Mouse (Mus musculus): ENCODE measurements around the gene Nelfe. TPM values are rescaled to one million over a fixed set of nuclear protein-coding genes. Genes with fewer than 3 reads are reported as not detected.
A peak's percentile ranks its signal among the peaks of the same experiment; 100 is the strongest.
"Not testable (repeated sequence)": the region's sequence is repeated elsewhere in the genome, so short reads cannot be mapped to it uniquely, and the experiment has no call there.

Gene Nelfe
- polyA plus RNA-seq, 1 experiment from 2014 or later, result 134 TPM

- Histone ChIP-seq H3K36me3 (peaks cover 15% of the 10 kb centered on the region), H3K27ac (peak overlapping the region; percentile 94), H3K4me1 (replicated peaks) (peaks cover 39% of the 10 kb centered on the region), H3K9ac (replicated peaks) (peak overlapping the region; percentile 92), H3K4me3 (replicated peaks) (peak overlapping the region; percentile 88), H3K4me2 (peak overlapping the region; percentile 87), H3K9me3 (no peaks in the 10 kb centered on the region), H3K27me3 (no peaks in the 10 kb centered on the region)
- peak; percentile 7; the same call in 1 of the 2 replicates for ATAC-seq (ENCODE audit: insufficient number of reproducible peaks, insufficient read depth, low FRiP score, low TSS enrichment, low read depth)
- WGBS, result 8% methylated on average over 49 of the region's 51 CpGs
These were observed 44.8 kb downstream of the Nelfe start for GRCm38 (mm10) chr17:34894801-34895530.

GRCm38 (mm10) chr17:34895724-34896123, 45.5 kb downstream of the Nelfe start:
- ATAC-seq (ENCODE audit: insufficient number of reproducible peaks, insufficient read depth, low FRiP score, low TSS enrichment, low read depth), result no peak
- H3K9ac ChIP-seq (replicated peaks), result peak overlapping the region; percentile 92
- peak overlapping the region; percentile 94 for H3K27ac ChIP-seq

GRCm38 (mm10) chr17:34896366-34896765, 46.2 kb downstream of the Nelfe start:
- Histone ChIP-seq H3K27me3 (no peaks in the 10 kb centered on the region), H3K36me3 (peaks cover 19% of the 10 kb centered on the region), H3K9ac (replicated peaks) (no peak overlapping the region), H3K9me3 (no peaks in the 10 kb centered on the region), H3K4me2 (peak overlapping the region; percentile 17; the same call in 1 of the 2 replicates), H3K4me1 (replicated peaks) (peaks cover 48% of the 10 kb centered on the region), H3K4me3 (replicated peaks) (peak overlapping the region; percentile 88), H3K27ac (no peak overlapping the region)
- 85% methylated on average over 17 of the region's 17 CpGs for whole genome bisulfite sequencing
- no peak for ATAC-seq (ENCODE audit: insufficient number of reproducible peaks, insufficient read depth, low FRiP score, low TSS enrichment, low read depth)

More at GRCm38 (mm10) chr17:34895724-34896123, 45.5 kb downstream of the Nelfe start:
- Histone ChIP-seq H3K9me3 (no peaks in the 10 kb centered on the region), H3K4me2 (peak overlapping the region; percentile 87), H3K4me3 (replicated peaks) (peak overlapping the region; percentile 88), H3K36me3 (peaks cover 15% of the 10 kb centered on the region), H3K27me3 (no peaks in the 10 kb centered on the region), H3K4me1 (replicated peaks) (peaks cover 47% of the 10 kb centered on the region)
- WGBS, result 95% methylated on average over 15 of the region's 15 CpGs

GRCm38 (mm10) chr17:34897373-34898159, 47.4 kb downstream of the Nelfe start:
- H3K4me2 ChIP-seq, result peak overlapping the region; percentile 91
- H3K4me3 ChIP-seq (replicated peaks), result peak overlapping the region; percentile 99
- 20% methylated on average over 10 of the region's 10 CpGs for WGBS
- peak overlapping the region; percentile 98 for H3K9ac ChIP-seq (replicated peaks)
- no peaks in the 10 kb centered on the region for H3K27me3 ChIP-seq
- H3K36me3 ChIP-seq, result peaks cover 28% of the 10 kb centered on the region
- no peaks in the 10 kb centered on the region for H3K9me3 ChIP-seq
- peaks cover 48% of the 10 kb centered on the region for H3K4me1 ChIP-seq (replicated peaks)
- H3K27ac ChIP-seq, result peak overlapping the region; percentile 97
- no peak for ATAC-seq (ENCODE audit: insufficient number of reproducible peaks, insufficient read depth, low FRiP score, low TSS enrichment, low read depth)

GRCm38 (mm10) chr17:34898160-34898586, 48.0 kb downstream of the Nelfe start, which contains the start of the genes C2 and Ehmt2:
TSS of gene C2 (minus strand) at chr17:34898265.
TSS of gene Ehmt2 (plus strand) at chr17:34898469.
- H3K4me1 ChIP-seq (replicated peaks), result peaks cover 45% of the 10 kb centered on the region

GRCm38 (mm10) chr17:34898706-34899052, 48.5 kb downstream of the Nelfe start:
- Histone ChIP-seq H3K27ac (peak overlapping the region; percentile 97), H3K4me2 (peak overlapping the region; percentile 91), H3K4me3 (replicated peaks) (peak overlapping the region; percentile 99), H3K4me1 (replicated peaks) (peaks cover 40% of the 10 kb centered on the region), H3K36me3 (peaks cover 39% of the 10 kb centered on the region), H3K9me3 (no peaks in the 10 kb centered on the region), H3K9ac (replicated peaks) (peak overlapping the region; percentile 98), H3K27me3 (no peaks in the 10 kb centered on the region)
- ATAC-seq (ENCODE audit: insufficient number of reproducible peaks, insufficient read depth, low FRiP score, low TSS enrichment, low read depth), result no peak
- WGBS, result 1% methylated on average over 28 of the region's 47 CpGs

More at GRCm38 (mm10) chr17:34898160-34898586, 48.0 kb downstream of the Nelfe start, which contains the start of the genes C2 and Ehmt2:
- H3K27me3 ChIP-seq, result no peaks in the 10 kb centered on the region
- no peak for ATAC-seq (ENCODE audit: insufficient number of reproducible peaks, insufficient read depth, low FRiP score, low TSS enrichment, low read depth)
- under 1% methylated on average over 28 of the region's 44 CpGs for whole genome bisulfite sequencing
- H3K4me2 ChIP-seq, result peak within 1 kb of the TSS; percentile 91
- H3K9ac ChIP-seq (replicated peaks), result peak within 1 kb of the TSS; percentile 98
- H3K36me3 ChIP-seq, result peaks cover 34% of the 10 kb centered on the region
- H3K4me3 ChIP-seq (replicated peaks), result peak within 1 kb of the TSS; percentile 99
- peak within 1 kb of the TSS; percentile 97 for H3K27ac ChIP-seq
- no peaks in the 10 kb centered on the region for H3K9me3 ChIP-seq

GRCm38 (mm10) chr17:34899053-34899889, 49.1 kb downstream of the Nelfe start:
- peak overlapping the region; percentile 99 for H3K4me3 ChIP-seq (replicated peaks)
- peaks cover 40% of the 10 kb centered on the region for H3K4me1 ChIP-seq (replicated peaks)
- H3K9me3 ChIP-seq, result no peaks in the 10 kb centered on the region
- no peaks in the 10 kb centered on the region for H3K27me3 ChIP-seq
- peak overlapping the region; percentile 98 for H3K9ac ChIP-seq (replicated peaks)
- H3K27ac ChIP-seq, result peak overlapping the region; percentile 97
- peaks cover 45% of the 10 kb centered on the region for H3K36me3 ChIP-seq
- peak overlapping the region; percentile 91 for H3K4me2 ChIP-seq
- ATAC-seq (ENCODE audit: insufficient number of reproducible peaks, insufficient read depth, low FRiP score, low TSS enrichment, low read depth), result no peak
- WGBS, result 2% methylated on average over 43 of the region's 45 CpGs

GRCm38 (mm10) chr17:34899890-34900243, 49.7 kb downstream of the Nelfe start:
- Histone ChIP-seq H3K9ac (replicated peaks) (peak overlapping the region; percentile 98), H3K4me2 (peak overlapping the region; percentile 91), H3K9me3 (no peaks in the 10 kb centered on the region), H3K4me3 (replicated peaks) (peak overlapping the region; percentile 99), H3K27me3 (no peaks in the 10 kb centered on the region), H3K4me1 (replicated peaks) (peaks cover 40% of the 10 kb centered on the region), H3K27ac (peak overlapping the region; percentile 97), H3K36me3 (peaks cover 51% of the 10 kb centered on the region)
- no peak for ATAC-seq (ENCODE audit: insufficient number of reproducible peaks, insufficient read depth, low FRiP score, low TSS enrichment, low read depth)
- 4% methylated on average over 5 of the region's 5 CpGs for WGBS

- not testable (repeated sequence) for H3K4me3 ChIP-seq (replicated peaks)
- H3K4me2 ChIP-seq, result peak overlapping the region; percentile 91; the same call in 1 of the 2 replicates
These were observed 50.6 kb downstream of the Nelfe start for GRCm38 (mm10) chr17:34900826-34901225.

GRCm38 (mm10) chr17:34901948-34902347, 51.8 kb downstream of the Nelfe start:
- Histone ChIP-seq H3K36me3 (peaks cover 57% of the 10 kb centered on the region), H3K4me1 (replicated peaks) (peaks cover 22% of the 10 kb centered on the region)
- H3K9ac ChIP-seq (replicated peaks); H3K27me3 ChIP-seq; H3K9me3 ChIP-seq; ATAC-seq (ENCODE audit: insufficient number of reproducible peaks, insufficient read depth, low FRiP score, low TSS enrichment, low read depth); H3K27ac ChIP-seq; H3K4me3 ChIP-seq (replicated peaks); H3K4me2 ChIP-seq: not testable (repeated sequence)
- 93% methylated on average over 9 of the region's 10 CpGs for whole genome bisulfite sequencing

More at GRCm38 (mm10) chr17:34900826-34901225, 50.6 kb downstream of the Nelfe start:
- H3K9me3 ChIP-seq; H3K9ac ChIP-seq (replicated peaks); H3K27ac ChIP-seq; H3K27me3 ChIP-seq; ATAC-seq (ENCODE audit: insufficient number of reproducible peaks, insufficient read depth, low FRiP score, low TSS enrichment, low read depth): not testable (repeated sequence)
- peaks cover 57% of the 10 kb centered on the region for H3K36me3 ChIP-seq
- H3K4me1 ChIP-seq (replicated peaks), result peaks cover 33% of the 10 kb centered on the region
